Mouse (Mus musculus) neural tube, embryonic 11.5 days (tissue): ENCODE measurements at regions not wholly inside any gene's neighbourhood (a gene's known extent, or its start where the extent isn't known, plus 50 kb on each side); places are given as distances from the start of the nearest gene placed in this dataset.

Source experiments
- ATAC-seq: fragments of 200-750 bp; cut with Nextera tagmentation; 2 replicates; pipeline ENCODE4 v1.8.0; 2017; ENCODE audit warnings: moderate number of reproducible peaks, mild to moderate bottlenecking, moderate TSS enrichment, moderate library complexity; ENCODE audit not compliant: insufficient read depth, low FRiP score, low TSS enrichment
- DNase-seq: peaks from one replicate; pipeline ENCODE4 v3.0.0-alpha.2; 2015; ENCODE audit warnings: low spot score
- H3K27ac ChIP-seq: fragments of 300-500 bp; sonication (generic); 2 replicates; pipeline ENCODE4 v1.5.1; 2014; ENCODE audit warnings: low read depth, mild to moderate bottlenecking, low read length
- H3K27me3 ChIP-seq: fragments of 300-500 bp; sonication (generic); 2 replicates; pipeline ENCODE4 v1.6.1; 2014; ENCODE audit warnings: mild to moderate bottlenecking, low read length, mixed read lengths; ENCODE audit not compliant: control insufficient read depth, insufficient read depth
- H3K36me3 ChIP-seq: fragments of 300-500 bp; sonication (generic); 2 replicates; pipeline ENCODE4 v1.6.1; 2014; ENCODE audit warnings: mild to moderate bottlenecking, low read length, moderate library complexity, mixed read lengths; ENCODE audit not compliant: control insufficient read depth, insufficient read depth
- H3K4me1 ChIP-seq: fragments of 300-500 bp; sonication (generic); 2 replicates; pipeline ENCODE4 v1.6.1; 2014; ENCODE audit warnings: low read length, mixed read lengths; ENCODE audit not compliant: control insufficient read depth, insufficient read depth
- H3K4me2 ChIP-seq: fragments of 300-500 bp; sonication (generic); 2 replicates; pipeline ENCODE4 v1.6.1; 2014; ENCODE audit warnings: low read depth, mild to moderate bottlenecking, moderate library complexity
- H3K4me3 ChIP-seq: fragments of 300-500 bp; sonication (generic); 2 replicates; pipeline ENCODE4 v1.5.1; 2014; ENCODE audit warnings: low read depth, low read length
- H3K9ac ChIP-seq: fragments of 300-500 bp; sonication (generic); 2 replicates; pipeline ENCODE4 v1.6.1; 2014; ENCODE audit warnings: mild to moderate bottlenecking, low read length
- H3K9me3 ChIP-seq: fragments of 300-500 bp; sonication (generic); 2 replicates; pipeline ENCODE4 v1.6.1; 2016; ENCODE audit warnings: low read length; ENCODE audit not compliant: control insufficient read depth
- WGBS: fragments of 180-500 bp; shearing (Covaris S2); extraction: QIAGEN DNeasy Blood & Tissue Kit; methylation state at CpG from one replicate; pipeline ENCODE4 v1.1.7; 2014; 5-methylcytosine and 5-hydroxymethylcytosine counted together

DNA sequence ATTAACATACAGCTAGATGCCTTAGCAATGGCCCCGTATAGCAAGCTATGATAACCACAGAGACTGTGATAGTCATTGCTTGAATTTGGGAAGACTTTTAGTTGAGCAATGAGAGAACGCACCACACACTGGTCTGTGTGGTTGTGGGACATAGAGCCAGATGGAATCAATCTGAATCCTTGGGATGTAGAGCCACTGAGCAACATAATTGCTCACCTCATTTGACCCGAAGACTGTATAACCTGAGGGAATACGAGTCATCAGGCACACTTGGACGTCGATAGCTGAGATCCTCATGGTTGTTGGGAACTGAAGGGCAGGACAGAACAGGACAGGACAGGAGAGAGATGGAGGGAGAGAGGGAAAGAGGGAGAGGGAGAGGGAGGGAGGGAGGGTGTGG lies 68.6 kb upstream of the Mmadhc start:
- no peak for ATAC-seq
- 86% methylated on average over 6 of the region's 6 CpGs for WGBS
- no peak overlapping the region for H3K4me2 ChIP-seq

DNA sequence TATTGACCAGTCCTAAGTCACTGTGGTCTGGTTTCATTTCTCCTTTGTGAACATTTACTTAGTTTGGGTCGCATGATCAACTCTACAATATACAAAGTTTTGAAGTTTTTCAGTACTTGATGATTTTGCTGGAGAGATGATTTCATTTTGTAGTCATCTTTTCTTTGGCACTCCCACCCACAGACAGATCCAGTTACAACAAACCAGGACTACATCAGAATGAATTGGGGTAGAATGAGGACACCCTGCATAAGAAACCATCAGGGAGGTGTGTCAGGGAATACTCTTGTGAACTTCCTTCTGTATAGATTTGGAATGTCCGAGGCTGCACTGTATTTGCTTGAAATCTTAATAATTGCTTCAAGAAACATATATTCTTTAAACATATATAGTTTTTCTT lies 59.5 kb upstream of the Mmadhc start:
- no peaks in the 10 kb centered on the region for H3K36me3 ChIP-seq
- no peaks in the 10 kb centered on the region for H3K27me3 ChIP-seq
- no peaks in the 10 kb centered on the region for H3K4me1 ChIP-seq
- H3K9ac ChIP-seq = no peak overlapping the region
- no peak overlapping the region for H3K4me2 ChIP-seq
- WGBS = 90% methylated on average over 2 of the region's 2 CpGs
- no peak overlapping the region for H3K27ac ChIP-seq
- no peak overlapping the region for H3K4me3 ChIP-seq
- ATAC-seq = no peak
- DNase-seq = no peak
- no peaks in the 10 kb centered on the region for H3K9me3 ChIP-seq

More for the DNA sequence above, 68.6 kb upstream of the Mmadhc start:
- no peaks in the 10 kb centered on the region for H3K4me1 ChIP-seq
- H3K36me3 ChIP-seq = no peaks in the 10 kb centered on the region
- H3K9me3 ChIP-seq = no peaks in the 10 kb centered on the region
- H3K27ac ChIP-seq = no peak overlapping the region
- no peak overlapping the region for H3K9ac ChIP-seq
- H3K4me3 ChIP-seq = no peak overlapping the region
- DNase-seq = no peak
- H3K27me3 ChIP-seq = no peaks in the 10 kb centered on the region

DNA sequence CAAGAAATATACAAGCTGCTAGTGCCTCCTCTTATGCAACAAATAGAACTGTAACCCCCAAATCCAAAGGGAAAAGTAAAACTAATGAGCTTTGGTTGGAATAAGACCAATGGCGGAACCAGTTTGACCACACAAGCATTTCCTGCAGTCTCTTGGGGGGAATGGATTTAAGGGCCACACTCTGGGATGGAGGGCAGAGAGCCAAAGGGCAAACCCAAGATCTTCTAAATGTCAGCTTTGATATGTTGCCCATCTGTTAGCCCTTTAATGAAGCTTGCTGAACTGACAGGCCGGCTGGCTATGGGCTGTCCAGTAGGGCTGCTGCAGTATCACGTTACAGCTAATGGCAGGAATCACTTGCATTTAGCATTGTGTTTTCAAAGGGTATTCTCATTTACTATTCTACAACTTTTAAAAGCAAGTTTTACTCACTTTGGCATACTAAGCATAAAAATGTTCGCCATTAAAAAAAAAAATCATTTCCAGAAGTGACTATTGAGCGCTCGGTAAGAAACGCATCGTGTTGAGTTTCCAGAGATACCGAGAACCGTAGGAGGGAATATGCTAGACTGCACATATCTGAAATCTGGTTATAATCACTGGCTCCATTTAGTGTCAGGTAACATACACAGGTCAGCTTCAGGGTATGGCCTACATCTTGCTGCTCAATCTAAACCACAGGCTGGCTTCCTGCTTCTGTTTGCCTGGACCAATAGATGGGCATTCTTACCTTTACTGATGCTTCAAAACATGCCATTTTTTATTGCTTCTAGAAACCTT lies 51.1 kb upstream of the Mmadhc start:
- Histone ChIP-seq H3K9me3 (no peaks in the 10 kb centered on the region), H3K9ac (no peak overlapping the region), H3K36me3 (no peaks in the 10 kb centered on the region), H3K4me2 (no peak overlapping the region), H3K4me1 (no peaks in the 10 kb centered on the region), H3K4me3 (no peak overlapping the region), H3K27ac (no peak overlapping the region), H3K27me3 (no peaks in the 10 kb centered on the region)
- ATAC-seq = no peak
- WGBS = 54% methylated on average over 10 of the region's 10 CpGs
- DNase-seq = peak; percentile 42
